Mouse (Mus musculus) CD4-positive, CD25-positive, alpha-beta regulatory T cell, adult 9 weeks (primary cell): Measurements from ENCODE around the gene Lhfpl2. TPM values are rescaled to one million over a fixed set of nuclear protein-coding genes. Genes with fewer than 3 reads are reported as not detected.

ENCODE experiments used
- polyA plus RNA-seq: library from polyadenylated mRNA; unstranded; fragments of 100-300 nt; shearing (Covaris generic); gene quantifications from one replicate; pipeline ENCODE4 v1.2.1, GENCODE M21; 2017

The Lhfpl2 gene
- polyA plus RNA-seq = not detected

DNA sequence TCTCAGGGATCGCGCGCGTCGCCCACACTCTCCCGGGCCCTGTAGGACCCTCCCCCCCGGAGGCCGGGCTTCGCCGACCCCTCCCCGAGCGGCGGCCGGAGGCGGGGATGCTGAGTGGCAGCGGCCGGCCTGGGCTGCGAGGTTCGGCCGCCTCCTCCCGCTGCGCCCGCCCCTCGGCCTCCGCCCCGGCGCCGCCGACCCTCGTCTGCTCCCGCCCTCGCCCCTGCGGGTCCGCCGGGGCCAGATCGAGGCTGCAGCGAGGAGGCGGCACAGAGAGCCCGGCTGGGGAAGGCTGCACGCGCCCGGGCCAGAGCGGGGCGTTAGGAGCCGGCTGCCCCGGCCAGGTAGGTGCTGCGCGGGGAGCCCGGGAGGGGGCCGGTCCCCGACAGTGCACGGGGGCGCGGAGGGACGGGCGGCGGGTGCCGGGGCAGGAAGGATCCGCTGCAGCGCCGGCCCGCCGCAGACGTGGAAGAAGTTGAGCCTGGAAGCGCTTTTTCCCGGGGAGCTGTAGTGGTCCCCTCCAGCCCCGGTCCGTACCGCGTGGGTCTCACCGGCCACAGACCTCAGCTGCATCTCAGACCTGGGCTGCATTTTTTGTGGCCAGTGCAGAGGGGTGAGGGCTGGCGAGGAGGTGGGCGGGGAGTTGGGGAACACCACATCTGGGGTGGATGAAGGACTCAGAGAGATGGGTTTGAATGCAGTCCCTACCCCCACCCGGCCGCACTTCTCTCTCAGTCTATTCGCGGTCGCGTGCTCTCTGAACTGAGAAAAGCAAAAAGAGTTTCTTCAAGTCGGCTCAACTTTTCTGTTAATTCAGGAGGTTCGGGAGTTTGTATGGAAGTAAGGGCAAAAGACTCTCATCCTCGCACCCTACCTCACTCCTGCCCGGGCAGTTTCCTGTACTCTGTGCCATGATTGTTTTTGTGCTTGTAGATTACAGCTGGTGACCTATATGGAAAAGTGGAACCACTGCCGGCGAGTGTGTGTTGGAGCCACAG, at the start of gene Lhfpl2:
Gene Lhfpl2, plus strand, starts transcription at position 234 of the 998 bp plus-strand sequence.

Other genes starting within 250 kb of the Lhfpl2 start
- gene Scamp1, start 228.1 kb downstream of the Lhfpl2 start, polyA plus RNA-seq = 6.0 TPM